Mouse (Mus musculus): Measurements from ENCODE around the gene A930009A15Rik. TPM values are rescaled to one million over a fixed set of nuclear protein-coding genes. Genes with fewer than 3 reads are reported as not detected.

The A930009A15Rik gene
- total RNA-seq, 2 experiments from 2014 or later: not detected

DNA sequence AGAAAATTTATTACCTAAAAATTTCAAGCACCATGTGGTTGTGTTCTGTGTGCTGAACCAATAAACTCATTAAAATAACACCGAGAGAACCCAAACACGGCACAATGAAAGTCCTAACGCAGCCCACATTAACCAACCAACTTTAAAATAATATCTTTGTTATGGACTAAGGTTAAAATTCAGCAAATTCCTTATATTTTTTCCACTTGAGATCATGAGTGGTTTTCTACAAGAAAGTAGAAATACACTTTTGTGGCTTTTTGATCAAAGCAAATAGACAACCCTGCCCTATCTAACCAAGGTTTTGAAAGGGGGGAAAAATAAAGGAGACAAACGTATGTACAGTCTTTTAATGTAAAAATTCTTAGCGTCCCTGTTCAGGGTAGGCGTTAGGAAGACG lies 9.3 kb downstream of the A930009A15Rik start:
- DNase-seq: no peak
- intact Hi-C loops (cut with DNase I): no loop called here

DNA sequence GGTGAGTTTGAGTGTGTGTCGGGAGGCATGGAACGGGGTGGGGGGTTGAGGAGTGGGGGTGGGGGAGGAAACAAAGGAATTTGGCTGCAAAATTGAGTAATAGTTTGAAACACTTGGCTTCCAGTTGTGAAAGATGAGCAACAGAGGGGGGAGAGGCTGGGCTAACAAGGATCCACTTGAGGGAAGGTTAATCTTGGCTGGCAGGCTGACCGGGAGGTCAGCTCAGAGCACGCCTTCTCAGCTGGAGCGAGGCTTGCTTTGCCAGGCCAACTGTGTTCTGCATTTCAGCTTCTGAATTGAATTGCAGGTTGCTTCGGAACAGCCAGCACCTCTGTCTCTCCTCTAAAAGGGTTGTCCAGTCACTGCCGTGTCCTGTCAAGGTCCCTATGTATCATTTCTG lies 9.7 kb downstream of the A930009A15Rik start:
- intact Hi-C loops (cut with DNase I): no loop called here
- DNase-seq: no peak

DNA sequence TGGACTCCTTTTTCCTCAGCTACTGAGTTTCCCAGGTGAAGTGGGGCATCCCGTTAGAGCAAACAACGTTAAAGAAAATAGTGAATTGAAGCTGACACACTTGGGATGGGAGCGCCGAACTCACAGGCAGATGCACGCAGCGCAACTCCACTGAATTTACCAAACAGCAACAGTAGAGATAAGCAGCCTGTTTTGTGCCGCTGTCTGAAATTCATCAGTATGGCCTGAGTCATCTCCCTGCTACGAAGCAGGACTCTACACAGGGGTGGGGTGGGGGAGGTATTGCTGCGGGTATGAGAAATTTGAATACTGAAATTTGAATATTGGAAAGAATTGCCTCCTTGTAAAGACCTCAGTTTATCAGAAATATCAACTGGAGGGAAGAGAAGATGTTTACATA lies 12.2 kb downstream of the A930009A15Rik start:
- intact Hi-C loops (cut with DNase I): no loop called here
- DNase-seq: no peak

DNA sequence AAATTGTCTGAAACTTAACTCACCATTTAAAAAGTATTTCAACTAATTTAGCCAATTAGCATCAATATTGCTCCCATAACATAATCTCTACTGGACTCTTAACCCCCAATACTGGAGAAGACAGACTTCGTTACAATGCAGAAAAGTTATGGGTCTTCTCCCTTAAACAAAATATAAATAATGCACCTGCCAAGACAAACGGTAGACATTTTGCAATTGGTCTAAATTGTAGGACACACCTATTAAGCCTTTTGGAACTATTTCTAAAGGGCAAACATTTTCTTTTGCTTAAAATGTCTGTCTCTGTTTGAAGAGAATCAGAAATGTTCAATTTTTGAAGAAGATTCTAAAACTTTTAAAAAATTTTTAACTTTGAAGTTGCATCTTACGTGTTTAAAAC lies 13.3 kb downstream of the A930009A15Rik start:
- intact Hi-C loops (cut with DNase I): no loop called here

DNA sequence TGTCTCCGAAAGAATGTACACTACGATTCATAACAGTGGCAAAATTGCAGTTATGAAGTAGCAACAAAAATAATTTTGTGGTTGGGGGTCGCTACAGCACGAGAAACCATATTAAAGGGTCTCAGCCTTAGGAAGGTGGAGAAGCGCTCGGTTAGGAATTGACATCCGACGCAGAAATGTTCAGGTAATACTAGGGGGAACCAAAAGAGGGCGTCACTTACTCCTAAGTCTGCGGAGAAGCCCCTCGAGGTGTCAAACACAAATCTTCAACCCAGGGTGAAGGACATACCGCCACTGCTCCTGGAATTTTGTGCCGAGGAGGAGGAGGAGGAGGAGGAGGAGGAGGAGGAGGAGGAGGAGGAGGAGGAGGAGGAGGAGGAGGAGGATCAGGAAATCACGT lies 14.9 kb downstream of the A930009A15Rik start:
- intact Hi-C loops (cut with DNase I): no loop called here
- DNase-seq: no peak

More for the DNA sequence above, 13.3 kb downstream of the A930009A15Rik start:
- DNase-seq: no peak

DNA sequence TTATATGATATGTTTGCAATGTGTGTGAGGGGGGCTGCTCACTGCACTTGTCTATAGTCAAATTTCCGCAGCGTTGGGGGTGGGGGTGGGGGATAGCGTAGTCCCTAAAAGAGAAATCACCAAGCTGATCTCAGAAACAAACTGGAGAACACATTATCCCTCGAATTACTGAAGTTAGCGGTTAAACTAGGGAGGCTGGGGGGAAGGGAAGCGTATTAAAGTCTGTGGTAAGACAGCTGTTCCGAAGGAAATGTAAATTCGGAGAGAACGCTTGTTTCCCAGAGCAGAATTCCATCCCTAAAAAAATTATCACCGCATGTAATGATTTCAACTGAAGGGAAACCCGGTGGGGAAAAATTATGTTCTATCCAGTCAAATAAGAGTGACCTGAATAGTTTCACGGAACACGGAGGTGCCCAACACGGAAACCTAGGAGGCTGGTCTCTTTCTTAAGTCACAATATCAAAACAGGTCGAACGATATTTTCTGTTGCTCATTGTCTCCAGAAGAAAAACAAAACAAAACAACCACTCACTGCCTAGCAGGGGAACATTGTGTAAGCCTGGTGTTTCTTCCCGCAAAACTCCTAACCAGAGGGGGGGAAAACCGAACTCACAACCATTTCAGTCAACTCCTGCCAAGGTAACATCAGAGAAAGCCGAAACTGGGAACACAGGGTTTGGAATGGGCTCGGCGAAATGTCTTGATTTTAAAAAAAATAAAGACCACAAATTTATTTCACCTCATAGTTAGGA lies 15.9 kb downstream of the A930009A15Rik start:
- intact Hi-C loops (cut with DNase I): no loop called here
- no peak for DNase-seq

DNA sequence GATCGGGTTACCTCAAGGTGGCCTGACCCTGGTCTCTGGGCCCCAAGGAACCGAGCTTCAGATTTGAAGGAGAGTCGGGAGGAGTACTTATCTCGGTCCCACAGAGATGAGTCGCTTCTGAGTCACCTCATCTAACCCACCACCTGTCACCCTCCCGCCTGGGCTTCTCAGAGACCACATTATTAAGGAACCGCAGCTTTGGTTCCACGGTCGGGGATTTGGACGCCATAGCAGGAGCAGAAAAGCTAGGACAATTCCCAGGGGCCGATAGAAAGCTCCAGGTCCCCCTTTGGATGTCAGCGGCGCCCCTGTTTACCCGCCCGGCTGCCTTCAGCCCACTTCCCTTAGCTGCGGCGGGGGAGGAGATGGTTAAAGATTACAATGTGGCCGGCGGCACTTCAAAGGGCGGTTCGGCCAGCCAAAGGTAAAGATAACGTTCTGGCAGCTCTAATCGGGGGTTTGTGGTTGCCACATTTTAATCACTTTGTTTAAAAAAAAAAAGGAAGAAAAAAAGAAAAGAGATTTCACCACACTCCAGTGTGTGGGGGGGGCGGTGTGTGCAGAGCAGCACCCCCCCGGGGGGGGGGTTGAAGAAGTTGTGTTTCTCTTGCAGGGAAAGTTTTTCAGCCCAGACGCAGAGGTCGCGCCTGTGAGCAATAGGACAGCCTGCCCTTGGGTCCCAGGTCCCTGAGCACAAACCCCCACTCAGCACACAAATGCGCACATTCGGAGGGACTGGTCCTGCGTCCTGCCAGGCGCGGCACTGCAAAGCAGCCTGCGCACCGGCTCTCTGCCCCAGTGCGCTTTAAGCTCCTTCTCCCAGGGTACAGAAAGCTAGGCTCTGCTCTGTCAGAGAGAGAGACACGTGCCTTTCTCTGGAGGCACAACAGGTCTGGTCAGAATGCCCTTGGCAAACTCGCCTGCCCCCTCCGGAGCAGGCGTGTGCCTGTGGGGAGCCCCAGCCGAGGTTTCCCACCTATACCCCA lies 16.8 kb downstream of the A930009A15Rik start:
- no peak for DNase-seq
- intact Hi-C loops (cut with DNase I): no loop called here

DNA sequence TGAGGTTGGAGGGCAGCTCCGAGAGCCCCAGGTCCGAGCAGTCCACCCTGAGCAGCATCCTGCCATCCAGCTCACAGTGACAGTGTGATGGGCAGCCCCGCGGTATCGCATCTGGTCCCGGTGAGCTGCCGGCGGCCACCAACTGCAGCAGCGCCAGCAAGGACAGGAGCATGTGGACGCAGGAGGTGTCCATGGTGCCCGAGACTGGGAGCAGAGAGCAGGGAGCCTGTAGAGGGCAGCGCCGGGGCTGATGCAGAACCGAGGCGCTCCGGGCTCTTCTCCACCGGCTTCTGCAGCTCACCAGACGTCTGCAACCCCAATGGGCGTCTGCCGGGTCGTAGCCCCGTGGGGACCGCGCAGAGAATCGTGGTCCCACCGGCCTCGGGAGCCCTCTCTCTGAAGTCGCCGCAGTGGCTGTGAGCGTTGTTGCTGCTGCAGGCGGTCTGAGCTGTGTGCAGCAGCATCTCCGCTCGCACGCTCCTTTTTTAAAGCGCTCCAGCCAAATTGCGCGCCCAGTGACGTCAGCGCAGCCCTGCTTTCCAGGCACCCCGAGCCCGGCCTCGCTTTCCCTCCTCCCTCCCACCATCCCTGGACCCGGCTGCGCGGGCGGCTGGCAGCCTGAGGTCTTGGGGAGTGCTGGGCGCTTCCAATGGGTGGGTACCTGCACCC lies 17.6 kb downstream of the A930009A15Rik start, which contains the start of gene Lgr5:
Gene Lgr5, minus strand, starts transcription at position 480 of the 669 bp plus-strand sequence.
- intact Hi-C loops (cut with DNase I): no loop called here
- peak; percentile 34 to 37 for DNase-seq

DNA sequence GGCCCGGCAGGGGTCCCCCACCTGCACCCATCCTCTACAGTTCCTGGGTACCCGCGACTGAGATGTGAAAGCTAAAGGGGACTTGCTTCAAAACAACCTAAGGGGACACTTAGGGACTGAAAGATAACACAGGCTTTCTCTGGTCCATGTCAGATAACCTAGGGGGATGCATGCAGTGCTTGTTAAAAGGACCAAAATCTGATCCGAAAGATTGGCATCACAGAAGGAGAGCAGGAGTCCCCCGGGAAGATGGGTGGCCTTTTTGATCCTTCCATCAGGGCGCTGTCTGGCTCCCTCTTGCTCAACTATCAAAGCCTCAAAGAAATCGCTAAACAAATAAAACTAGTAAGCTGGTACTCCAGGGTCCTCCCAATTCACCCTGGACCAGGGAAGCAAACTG lies 18.2 kb downstream of the A930009A15Rik start:
- intact Hi-C loops (cut with DNase I): no loop called here
- DNase-seq: no peak

DNA sequence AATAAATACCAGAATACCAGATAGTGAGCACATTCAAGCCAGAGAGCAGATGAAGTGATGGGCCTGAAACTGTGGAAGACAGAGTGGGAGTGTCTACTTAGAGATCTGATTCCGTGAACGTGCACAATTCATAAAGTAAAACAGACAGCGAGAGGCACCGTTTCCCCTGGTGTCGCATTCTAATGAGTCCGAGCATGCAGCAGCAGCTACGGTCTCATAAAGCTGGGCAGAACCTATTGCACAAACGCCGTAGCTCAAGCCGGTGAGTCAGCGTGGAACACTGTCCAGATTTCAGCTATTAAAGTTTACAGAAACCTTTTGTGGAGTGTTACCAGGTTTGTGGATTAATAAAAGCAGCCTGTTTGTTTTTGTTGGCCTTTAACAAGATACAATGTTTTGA lies 23.4 kb downstream of the A930009A15Rik start:
- no peak for DNase-seq
- intact Hi-C loops (cut with DNase I): no loop called here

DNA sequence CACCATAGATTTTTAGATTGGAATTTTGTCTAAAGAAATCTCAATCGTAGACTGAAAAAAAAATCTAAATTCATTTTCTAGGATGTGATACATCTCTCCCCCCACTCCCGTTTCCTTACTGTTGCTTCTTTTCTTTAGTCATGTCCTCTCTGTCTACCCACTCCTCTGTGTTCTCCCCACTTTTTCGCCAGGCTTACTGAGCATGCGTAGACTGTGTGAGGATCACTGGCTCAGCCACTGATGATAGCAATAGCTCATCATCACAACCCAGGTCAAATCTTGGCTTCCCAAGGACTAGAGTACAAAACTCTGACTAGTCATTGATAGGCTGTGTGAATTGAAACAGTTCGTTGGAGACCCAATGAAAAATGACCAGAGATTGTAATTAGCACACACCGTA lies 23.9 kb downstream of the A930009A15Rik start:
- DNase-seq: no peak
- intact Hi-C loops (cut with DNase I): no loop called here

DNA sequence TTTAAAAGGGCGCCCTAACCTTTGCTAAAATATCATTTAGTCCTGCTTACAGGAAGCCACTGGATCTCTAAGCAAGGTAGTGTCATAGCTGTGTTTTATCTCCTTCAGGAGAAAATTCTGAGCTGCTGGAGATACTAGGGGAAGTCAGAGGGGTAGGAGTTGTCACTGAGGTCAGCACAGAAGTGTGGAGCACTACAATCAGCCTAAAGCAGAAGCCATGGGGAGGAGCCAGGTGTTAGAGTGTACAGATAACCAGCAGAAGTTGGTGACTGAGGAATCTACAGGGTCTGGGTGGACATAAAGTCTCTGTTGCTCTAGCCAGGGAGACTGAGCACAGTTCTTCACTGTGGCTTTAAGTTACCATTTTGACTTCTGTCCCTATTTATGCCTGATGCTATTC lies 26.0 kb downstream of the A930009A15Rik start:
- no peak for DNase-seq
- intact Hi-C loops (cut with DNase I): no loop called here

DNA sequence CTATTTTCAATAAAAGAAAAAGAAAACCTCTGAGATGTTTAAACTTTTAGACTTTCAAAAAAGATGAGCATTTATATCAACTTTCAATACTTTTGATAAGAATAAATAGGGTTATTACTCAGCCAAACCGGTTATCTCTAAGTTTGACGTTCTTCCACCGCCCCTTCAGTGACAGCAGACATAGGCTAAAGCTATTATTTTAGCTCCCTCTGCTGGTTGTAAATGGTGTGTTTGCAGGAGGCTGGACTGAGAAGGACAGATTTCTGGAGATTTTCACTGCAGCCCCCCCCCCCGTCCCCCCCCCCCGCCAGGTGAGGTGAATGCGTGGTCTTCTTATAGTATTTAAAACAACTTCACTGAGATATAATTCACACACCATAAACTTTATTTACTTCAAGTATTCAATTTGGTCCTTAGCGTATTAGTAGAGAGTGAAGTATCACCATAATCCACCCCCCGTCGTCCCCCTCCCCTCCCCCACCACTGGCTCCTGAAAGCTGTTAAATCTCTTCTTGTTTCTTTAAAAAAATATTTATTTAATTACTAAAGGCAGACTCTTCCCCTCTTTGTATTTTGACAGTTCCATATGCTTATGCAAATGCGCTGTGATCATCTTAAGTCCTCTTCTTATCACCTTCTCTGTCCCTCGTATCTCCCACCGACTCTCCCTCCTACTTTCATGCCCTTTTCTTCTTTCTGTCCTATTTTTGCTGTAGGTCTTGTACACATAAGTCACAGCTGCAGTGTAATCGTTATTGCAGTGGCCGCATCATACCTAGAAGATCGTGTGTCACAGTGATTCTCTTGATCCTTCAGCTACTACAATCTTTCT lies 47.9 kb downstream of the A930009A15Rik start:
- intact Hi-C loops (cut with DNase I): loop anchor here (2.0 kb wide), 2 partner anchors 211 to 295 kb away; no protein-coding TSS in a partner anchor
- DNase-seq: peak; percentile 3 to 29

DNA sequence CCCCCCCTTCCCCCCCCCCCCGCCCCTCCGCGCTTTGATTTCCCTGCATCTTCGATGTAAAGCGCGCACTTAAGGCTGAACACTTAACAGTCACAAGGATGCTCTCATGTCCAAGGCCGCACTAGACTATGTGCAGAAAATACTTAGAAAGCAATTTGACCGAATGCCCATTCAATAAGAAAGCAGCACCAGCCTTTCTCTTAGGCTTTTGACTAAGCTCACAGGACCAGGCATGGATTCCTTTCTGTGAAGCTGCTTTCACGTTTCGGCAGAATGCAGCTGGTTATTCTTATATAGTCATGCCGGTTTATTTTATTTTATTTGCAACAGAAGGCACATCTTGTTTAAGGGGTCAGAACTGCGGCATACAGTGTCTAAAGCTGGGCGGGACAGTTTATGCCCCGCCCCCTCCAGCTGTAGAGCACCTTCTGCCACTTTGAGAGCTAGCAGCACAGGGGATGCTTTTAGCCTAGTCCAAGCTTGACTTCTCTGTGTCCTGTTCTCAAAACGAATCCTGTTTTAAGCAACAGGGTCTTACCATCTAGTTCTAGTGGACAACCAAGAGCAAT lies 48.6 kb downstream of the A930009A15Rik start:
- intact Hi-C loops (cut with DNase I): no loop called here

DNA sequence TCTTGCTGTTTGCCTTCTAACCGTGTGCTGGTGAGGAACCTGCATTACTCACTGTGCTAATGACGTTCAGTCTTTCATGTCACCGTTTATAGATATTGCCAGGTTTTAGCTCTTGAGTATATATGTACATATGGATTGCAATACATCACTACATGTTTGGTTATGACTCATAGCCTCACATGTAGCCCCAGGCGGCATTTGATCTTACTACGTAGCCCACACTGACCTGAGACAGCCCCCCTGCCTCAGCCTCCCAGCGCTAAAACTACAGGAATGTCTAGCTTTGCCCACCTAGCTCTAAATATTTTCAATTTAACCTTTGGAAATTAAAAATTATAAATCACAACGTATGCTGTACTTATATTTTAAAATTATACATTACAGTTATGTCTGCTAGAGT lies 53.7 kb downstream of the A930009A15Rik start:
- intact Hi-C loops (cut with DNase I): no loop called here
- DNase-seq: no peak

More for the DNA sequence above, 48.6 kb downstream of the A930009A15Rik start:
- DNase-seq: no peak

DNA sequence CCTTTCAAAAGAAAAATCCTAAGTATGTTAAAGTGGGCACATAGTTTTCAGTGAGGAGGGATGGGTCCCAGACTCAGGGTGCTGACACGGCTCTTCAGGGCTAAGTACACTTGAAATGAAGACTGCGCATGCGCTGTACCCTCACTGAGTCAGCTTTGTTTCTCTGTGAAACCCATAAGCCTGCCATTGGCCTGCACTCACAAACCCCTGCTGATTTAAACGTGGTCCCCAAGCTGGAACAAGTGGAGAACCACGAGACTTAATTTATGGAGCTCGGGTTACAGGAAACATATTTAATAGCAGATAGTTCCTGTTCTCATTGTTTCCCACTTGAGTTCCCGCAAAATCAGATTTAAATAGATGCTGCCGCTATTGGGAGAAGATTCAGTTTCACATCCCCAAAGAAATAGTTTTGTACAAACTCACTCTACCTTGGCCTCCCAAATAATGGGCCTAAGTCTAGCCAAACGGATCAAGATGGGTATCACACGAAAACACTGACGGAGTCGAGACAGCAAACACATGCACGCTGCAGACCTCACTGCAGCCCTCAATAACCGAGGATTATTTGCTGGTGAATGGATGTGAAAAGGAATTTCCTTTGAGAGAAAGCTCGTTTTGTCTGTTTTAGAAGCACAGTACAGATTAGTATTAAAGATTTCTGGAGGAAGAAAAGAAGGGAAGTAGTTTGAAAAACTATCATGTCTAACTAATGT lies 54.3 kb downstream of the A930009A15Rik start:
- DNase-seq: no peak
- intact Hi-C loops (cut with DNase I): no loop called here

DNA sequence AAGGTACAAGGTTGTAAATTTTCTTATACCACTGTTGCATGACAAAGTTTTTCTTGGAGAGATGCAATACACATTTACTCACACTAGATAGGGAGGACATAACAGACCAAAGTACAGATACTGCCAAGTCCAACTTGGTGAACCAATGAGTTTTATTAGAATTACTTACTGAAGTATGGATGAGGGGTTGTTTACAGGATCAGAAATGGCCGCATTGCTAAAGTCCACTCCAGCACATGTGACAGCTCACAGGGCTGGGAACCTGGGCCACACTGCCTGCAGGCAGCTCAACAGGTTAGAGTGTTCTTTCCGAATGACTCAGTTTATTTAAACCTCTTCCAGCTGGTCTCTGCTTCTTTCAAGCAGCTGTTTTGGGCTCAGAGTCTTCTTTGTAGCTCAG lies 55.2 kb downstream of the A930009A15Rik start:
- intact Hi-C loops (cut with DNase I): no loop called here
- no peak for DNase-seq

DNA sequence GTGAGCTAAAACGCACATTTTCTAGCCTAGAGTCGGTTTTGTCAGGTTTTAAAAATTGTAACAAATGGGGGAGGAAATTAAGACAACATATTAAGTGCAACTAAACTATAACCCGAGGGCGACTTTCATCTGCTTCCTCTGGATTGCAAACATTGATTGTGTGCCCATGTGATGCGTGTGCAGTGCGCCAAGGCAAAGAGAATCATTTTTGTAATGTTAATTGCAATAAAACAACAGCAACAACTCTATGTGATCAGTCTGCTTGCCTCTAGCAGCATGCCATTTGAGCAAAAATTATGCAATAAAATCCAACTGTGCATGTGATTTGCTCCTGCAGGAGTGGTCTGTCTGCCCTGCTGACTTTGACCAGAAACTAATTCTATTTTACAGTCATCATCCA lies 56.9 kb downstream of the A930009A15Rik start:
- intact Hi-C loops (cut with DNase I): no loop called here

More for the DNA sequence above, 56.9 kb downstream of the A930009A15Rik start:
- no peak for DNase-seq
